Mouse (Mus musculus) Patski (cell line): Measurements from ENCODE around the gene Pou3f4. TPM values are rescaled to one million over a fixed set of nuclear protein-coding genes. Genes with fewer than 3 reads are reported as not detected.

Experiments used
- ATAC-seq: fragments of 100-300 bp; one replicate; pipeline ENCODE4 v1.8.0; 2021
- CTCF ChIA-PET: fragments of 350-600 bp; sonication (Branson Sonifier 250); formaldehyde crosslinking; loops from one replicate; lab custom pipeline; 2022; ENCODE audit warnings: inconsistent platforms; lab: Charles Lee
- POLR2A ChIA-PET: fragments of 350-600 bp; sonication (Branson Sonifier 250); formaldehyde crosslinking; loops from one replicate; lab custom pipeline; 2022; ENCODE audit warnings: antibody characterized with exemption, inconsistent platforms; lab: Charles Lee
- DNase-seq: peaks from one replicate; pipeline ENCODE4 v3.0.0-alpha.2; 2011; ENCODE audit warnings: low read depth, low spot score
- H3K27me3 ChIP-seq: fragments of 371-371 bp; one replicate; pipeline ENCODE4 v1.5.1; 2021
- CTCF ChIP-seq: fragments of 100-300 bp; IDR thresholded peaks from one replicate; pipeline ENCODE4 v1.5.1; 2021
- in situ Hi-C: fragments of 300-500 bp; cut with MboI; formaldehyde crosslinking; loops from 3 replicates; pipeline ENCODE4 v1.11.1; 2018; ENCODE audit warnings: low pct_unique_long_range_greater_than_20kb, mixed read lengths
- polyA plus RNA-seq: library from polyadenylated mRNA; unstranded; gene quantifications from one replicate; pipeline ENCODE4 v1.2.3, GENCODE M21; 2021

Pou3f4 gene
- polyA plus RNA-seq, 1 experiment from 2014 or later: not detected

- H3K27me3 ChIP-seq: peaks cover 55% of the 10 kb centered on the region
These were observed 3.1 kb downstream of the Pou3f4 start for GRCm38 (mm10) chrX:110817211-110817610.

GRCm38 (mm10) chrX:110837450-110837849 is 23.4 kb downstream of the Pou3f4 start:
- POLR2A ChIA-PET: no interaction called here
- in situ Hi-C loops: no loop called here
- no peak for TF ChIP-seq CTCF
- no peak for DNase-seq
- CTCF ChIA-PET: no interaction called here
- H3K27me3 ChIP-seq: peaks cover 21% of the 10 kb centered on the region
- no peak for ATAC-seq

More at GRCm38 (mm10) chrX:110817211-110817610, 3.1 kb downstream of the Pou3f4 start:
- in situ Hi-C loops: no loop called here
- ChIA-PET POLR2A (no interaction called here), CTCF (no interaction called here)
- DNase-seq: no peak
- no peak for ATAC-seq
- TF ChIP-seq CTCF: no peak

- CTCF ChIA-PET: no interaction called here
- in situ Hi-C loops: no loop called here
These were observed 37.2 kb downstream of the Pou3f4 start for GRCm38 (mm10) chrX:110851300-110851699.

More at GRCm38 (mm10) chrX:110851300-110851699, 37.2 kb downstream of the Pou3f4 start:
- POLR2A ChIA-PET: no interaction called here
- peaks cover 13% of the 10 kb centered on the region for H3K27me3 ChIP-seq
- no peak for TF ChIP-seq CTCF
- ATAC-seq (no peak), DNase-seq (no peak)
